Mouse (Mus musculus): Measurements from ENCODE around the gene A4galt.
A peak's percentile ranks its signal among the peaks of the same experiment; 100 is the strongest.

Gene A4galt

DNA sequence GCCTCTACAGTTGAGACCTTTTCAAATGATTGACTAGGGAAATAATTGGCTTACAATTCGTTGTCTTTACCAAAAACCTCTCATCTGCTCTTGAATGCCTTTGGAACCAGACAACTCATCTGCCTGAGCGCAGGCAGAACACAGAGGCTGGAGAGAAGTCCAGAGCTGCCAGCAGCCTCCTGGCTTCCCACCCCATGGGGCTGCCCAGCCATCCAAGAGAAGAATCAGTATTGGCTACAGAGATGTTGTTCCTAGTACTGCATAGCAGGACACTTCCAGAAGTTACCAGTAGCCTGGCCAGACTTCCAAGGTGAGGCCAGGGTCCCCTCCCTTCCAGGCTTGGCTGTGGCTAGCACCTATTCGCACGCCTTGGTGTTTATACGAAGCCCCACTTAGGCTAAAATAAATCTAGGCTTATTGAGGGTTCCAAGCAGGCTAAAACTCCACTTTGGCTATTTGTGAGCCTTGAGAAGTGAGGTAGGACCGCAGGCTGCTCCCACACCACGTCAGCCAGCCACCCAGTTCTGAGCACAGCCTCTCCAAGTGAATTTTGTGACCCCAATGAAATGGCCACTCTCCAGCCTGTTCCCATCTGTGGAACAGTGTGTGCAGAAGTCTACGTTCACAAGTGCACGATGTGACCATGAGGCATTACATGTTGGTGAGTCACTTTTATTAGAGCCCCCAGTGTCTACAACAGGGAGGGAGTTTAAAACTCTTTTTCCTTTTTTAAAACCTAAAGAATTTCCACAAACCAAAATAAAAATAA lies 25.3 kb downstream of the A4galt start:
- DNase-seq (ENCODE audit: low spot score) = no peak

DNA sequence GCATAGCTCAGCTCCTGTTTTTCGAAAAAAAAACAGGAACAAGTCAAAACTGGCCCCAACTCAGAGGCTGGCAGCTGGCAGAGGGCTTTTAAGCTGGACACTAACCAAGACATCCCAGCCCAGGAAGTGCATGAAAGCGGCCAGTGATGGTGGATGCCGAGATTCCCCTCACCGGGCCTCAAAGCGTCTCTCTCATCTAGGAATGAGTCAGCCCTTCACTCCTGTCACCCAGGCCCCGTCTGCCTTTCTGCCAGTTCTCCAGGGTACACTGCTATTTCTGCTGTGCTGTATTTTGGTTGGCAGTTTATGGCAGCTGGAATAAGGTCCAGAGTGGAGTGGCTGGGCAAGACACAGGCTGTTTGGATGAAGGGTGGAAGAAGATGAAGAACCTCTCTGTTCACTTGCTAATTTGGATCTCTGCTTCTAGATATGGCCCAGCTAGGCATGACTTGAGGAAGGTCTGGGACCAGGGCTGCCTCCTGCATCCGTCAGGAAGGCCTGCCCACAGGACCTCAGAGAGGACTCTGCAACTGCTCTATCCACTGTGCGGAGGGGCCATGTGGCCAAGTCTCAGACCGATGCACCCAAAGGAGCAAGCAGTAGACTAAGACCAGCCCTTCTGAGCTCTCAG lies 27.3 kb downstream of the A4galt start:
- no peak for DNase-seq (ENCODE audit: low spot score)

DNA sequence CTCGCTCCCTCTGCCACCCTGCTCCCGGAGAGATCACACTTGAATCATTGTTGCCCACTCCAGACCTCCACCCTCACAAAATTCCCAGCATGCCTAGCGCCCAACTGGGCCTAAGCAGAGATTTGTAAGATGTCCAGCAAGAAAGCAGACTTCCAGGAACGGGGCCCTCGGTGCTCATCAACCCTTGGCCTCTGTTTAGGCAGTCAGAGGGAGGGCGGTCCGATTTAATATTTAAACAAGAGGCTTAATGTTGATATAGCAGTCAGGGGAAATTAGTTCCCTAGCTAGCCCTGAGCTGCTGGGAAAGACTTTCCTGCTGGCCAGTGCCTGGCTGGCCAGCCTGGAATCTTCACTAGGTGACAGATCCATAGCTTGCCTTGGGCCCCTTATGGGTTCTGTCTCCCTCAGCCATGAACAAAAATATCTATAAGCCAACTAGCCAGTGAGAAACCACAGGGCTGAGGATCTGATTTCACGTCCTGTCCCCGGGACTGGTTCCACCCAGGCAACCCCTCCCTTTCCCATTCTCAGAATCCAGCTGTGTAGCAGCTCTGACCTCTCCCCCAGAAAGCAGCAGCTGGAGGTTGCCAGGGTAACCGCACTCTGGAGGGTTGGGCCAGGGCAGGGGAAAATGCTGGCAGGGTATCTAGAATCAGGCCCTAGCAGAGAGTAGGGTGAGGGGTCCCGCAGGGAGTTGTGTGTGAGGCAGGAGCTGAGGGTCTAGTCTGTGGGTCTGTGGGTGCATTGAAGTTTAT lies 28.2 kb downstream of the A4galt start:
- DNase-seq (ENCODE audit: low spot score) = peak; percentile 83

DNA sequence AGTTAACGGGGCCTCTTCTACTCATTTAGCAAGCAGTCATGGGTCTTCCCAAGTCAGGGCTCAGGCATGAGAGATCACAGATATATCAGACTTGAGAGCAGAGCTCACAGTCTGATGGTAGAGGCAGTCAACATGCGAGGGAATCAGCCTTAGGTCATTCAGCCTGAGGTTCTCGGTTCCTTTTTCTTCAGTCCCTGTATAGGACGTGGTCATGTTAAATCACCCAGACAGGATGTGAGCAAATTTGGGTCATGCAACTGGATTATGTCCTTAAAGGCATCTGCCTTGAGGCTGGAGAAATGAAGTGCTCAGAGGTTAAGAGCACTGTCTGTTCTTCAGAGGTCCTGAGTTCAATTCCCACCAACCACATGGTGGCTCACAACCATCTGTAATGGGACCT lies 29.9 kb downstream of the A4galt start:
- DNase-seq (ENCODE audit: low spot score) = no peak

DNA sequence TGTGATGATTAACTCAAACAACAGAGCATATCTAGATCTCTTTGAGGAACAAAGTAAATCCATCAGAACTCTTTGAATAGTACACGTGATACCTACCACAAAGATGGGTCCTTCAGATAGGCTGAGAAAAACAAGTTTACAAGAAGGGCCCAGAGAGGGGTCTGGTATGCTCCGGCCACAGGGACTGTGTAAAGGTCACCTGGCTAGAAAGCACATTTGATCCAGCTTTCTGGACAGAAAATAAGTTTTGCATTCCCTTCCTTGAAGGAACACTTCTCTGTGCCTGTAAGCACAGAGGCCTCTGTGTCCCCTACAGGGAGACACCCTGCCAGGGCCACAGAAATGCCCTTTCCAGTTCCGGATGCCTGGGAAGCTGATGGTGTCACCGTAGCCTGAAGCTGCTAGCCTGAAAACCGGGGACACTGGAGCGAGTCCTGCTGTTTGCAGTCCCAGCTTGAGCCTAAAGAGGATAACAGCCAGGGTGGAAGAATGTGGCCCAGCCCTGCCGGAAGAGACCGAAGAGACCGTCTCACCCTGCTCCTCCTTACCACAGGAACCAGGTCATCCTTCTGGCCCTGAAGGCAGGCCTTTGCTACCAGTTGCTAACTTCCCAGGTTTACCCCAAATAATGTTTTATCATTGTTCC lies 31.1 kb downstream of the A4galt start:
- no peak for DNase-seq (ENCODE audit: low spot score)

DNA sequence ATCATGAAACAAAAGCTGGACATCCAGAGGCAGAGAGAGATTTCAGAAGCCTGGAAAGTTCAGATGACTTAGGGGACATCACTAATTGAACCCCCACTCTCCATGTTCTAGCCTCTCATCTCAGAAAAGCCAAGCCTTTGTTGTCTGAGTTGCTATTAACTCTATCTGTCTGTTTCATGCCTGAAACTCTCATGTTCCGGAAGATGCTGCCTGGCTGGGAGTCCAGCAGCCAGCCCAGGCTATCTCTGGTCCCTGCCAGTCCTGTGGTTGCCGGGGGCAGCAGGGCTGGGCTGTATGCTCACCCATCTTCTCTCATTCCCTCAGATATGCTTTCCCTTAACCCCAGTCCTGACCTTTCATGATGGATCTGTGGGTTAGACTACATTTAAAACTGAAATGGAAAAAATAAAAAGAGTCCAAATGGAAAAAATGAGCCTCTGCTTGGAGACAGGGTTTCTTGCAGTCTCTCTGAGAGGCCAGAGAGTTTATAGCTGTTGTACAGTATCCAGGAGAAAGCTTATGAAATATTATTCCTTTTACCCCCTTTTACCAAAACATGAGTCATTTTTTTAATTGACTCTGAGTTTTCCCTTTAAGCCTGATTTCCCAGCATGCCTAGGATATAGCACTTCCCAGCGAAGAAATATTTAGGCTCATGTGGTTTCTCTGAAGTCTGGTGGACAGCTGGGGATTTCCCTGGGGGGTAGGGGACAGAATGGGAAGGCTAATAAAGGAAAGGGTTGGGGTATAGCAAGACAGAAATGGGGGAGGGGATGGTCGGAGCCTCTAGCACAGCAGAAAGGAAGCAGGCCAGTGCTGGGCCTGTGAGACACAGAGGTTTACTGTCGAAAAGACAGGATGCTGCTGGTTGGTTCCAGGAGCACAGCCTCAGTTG lies 36.0 kb downstream of the A4galt start:
- peak; percentile 71 for DNase-seq (ENCODE audit: low spot score)

DNA sequence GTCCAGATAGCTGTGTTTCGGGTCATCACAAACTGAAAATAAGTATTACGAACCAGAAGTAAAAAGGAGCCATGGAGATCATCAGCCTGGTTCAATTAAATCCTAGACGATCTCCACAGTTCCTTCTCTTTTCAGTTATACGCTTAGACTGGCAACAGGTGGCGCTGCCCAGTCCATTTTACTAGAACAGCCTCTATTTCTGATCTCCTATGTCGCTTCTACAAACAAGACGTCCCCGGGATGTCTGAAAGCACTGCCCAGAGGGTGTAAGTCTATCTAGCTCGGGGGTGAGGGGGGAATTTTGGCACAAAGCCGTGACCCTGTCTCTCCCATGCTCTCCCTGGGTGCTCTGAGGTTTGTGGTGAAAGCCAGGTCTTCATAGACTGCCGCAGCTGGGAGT lies 41.3 kb downstream of the A4galt start:
- DNase-seq (ENCODE audit: low spot score) = peak; percentile 81

DNA sequence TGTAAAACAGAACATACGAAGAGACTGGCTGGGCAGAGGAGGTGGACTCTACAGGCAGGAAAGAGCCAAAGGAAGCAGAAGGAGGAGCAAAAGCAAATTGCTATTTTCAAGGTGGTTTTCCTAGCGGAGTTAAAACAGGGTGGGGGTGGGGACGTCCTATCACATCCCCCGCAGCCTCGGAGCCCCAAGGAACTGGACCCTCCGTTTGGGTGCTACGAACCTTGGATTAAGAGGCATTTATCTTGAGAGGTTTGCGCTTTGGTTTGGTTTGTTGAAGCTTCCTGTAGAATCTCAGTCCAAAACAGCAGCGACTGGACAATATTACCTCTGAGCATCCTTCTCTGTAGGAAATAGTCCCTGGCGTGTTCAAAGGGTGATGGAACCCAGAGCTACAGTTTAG lies 41.9 kb downstream of the A4galt start:
- DNase-seq (ENCODE audit: low spot score) = no peak

DNA sequence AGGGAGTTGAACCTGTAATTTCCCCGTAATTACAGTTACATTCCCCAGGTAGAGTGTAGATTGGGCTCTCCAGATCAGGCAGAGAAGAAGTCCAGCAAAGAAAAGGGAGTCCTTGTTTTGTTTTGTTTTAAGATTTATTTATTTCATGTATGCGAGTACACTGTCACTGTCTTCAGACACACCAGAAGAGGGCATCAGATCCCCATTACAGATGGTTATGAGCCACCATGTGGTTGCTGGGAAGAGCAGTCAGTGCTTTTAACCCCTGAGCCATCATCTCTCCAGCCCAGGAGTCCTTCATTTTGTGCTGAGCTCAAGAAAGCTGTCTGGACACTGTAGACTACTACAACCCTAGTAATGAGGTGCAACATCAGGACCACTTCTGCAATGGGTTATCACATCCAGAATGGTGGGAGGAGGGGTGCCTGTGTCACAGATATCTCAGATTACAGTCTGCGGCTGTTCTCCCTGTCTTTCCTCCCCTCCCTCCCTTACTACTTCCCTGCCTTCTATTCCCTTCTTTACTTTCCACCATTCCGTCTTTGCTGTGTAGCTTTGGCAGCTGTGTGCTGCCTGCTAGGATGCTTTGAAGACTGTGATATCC lies 42.4 kb downstream of the A4galt start:
- peak; percentile 49 for DNase-seq (ENCODE audit: low spot score)

DNA sequence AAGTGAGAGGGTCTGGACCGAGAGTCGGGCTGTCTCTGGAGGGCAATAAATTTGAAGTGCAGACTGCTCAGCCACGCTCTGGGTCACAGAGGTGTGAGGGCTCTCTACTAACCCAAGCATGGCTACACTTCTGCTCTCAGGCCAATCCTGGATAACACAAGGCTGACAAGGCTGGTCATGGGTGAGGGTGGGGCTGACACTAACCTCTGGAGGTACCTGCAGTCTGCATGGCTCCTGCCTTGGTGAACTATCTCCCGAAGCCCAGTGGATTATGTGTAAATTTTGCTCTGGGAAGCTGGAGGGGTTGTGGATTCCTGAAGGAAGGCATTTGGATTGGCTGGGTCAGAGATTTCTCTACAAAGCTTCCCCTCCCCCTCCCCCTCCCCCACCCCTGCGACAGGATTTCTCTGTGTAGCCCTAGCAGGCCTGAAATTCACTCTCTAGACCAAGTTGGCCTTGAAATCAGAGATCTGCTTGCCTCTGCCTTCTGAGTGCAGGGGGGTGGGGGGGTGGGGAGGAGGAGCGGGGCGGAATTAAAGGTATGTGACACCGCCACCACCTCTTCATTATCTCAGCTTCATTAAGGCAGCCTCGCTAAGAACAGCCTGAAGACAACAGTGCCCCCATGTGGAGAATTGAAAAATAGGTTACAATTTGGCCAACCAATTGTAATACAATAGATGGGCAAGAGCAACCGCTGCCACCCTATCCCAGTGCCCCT lies 46.7 kb downstream of the A4galt start:
- DNase-seq (ENCODE audit: low spot score) = peak; percentile 83

DNA sequence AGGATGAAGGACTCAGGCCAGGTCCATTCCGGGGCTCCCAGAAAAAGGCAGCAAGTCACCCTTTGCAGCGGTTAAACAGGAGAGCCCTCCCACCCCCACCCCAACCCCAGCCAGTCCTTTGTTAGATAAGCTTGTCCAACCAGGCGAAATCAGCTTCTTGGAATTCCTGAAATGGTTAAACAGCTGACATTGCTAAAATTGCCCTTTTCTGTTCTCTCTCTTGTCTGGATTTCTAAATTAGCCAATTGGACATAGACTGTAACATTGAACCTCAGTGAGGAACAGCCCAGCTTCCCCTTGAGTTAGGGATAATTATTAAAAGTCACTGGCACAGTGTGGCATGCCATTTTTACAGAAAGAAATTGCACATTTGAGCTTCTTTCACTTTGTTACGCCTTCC lies 49.2 kb downstream of the A4galt start:
- DNase-seq (ENCODE audit: low spot score) = no peak

DNA sequence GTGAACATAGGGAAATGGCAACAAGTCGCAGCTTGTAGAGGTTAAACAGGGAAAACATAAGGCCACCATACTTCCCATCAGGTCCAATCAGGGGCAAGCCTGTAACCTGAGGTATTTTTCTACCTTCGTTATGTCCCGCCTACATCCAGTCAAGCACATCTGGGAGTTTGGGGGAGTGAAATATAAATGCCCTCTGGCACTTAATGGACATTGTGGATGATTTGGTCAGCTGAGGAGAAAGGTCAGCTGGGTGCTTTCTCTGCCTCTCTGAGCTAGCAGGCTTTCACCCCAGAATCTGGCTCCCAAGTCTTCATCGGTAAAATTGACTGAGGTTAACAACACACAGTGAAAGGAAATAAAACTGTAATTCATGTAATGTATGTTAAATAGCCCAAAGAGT lies 58.2 kb downstream of the A4galt start:
- DNase-seq (ENCODE audit: low spot score) = no peak

DNA sequence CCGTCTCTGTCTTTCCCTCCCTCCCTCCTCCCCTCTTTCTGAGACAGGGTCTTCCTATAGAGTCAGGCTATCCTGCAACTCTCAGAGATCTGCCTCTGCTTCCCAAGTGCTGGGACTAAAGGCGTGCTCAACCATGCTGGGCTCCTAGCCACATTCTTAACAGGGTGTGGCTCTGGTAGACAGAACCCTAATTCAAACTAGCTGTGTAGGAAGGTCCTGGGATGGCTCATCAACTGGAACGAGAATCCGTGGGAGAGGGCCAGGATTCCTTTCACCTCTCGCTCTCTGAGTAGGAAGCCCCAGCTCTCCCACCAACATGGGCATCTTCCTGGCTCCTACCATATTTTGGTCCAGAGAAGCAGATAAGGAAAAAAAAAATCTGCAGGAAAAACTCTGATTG lies 69.2 kb downstream of the A4galt start:
- DNase-seq (ENCODE audit: low spot score) = no peak

DNA sequence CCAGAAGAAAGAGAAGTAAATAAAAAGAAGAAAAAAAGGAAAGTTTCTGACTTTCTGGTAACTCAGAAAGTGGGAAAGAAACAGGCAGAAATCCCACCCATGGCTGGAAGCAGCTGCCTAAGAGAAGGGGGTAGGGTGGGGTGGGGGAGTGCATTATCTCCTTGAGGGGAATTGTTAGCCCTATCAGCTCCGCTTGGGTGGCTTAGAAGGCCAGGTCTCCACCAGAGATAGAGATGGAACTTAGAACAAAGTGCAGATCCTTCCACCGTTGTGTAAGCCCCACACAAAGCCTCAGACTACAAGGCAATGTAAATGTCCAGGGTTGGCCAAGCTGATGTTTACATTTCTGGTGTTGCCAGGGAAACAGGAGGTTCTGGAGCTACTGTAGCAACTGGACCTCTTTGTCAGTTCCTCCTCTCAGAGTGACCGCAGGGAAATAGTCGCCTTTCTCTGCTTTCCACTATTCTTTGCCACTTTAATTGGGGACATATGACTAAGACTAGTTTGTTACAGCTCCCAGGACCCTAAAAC lies 69.7 kb downstream of the A4galt start:
- DNase-seq (ENCODE audit: low spot score) = no peak

DNA sequence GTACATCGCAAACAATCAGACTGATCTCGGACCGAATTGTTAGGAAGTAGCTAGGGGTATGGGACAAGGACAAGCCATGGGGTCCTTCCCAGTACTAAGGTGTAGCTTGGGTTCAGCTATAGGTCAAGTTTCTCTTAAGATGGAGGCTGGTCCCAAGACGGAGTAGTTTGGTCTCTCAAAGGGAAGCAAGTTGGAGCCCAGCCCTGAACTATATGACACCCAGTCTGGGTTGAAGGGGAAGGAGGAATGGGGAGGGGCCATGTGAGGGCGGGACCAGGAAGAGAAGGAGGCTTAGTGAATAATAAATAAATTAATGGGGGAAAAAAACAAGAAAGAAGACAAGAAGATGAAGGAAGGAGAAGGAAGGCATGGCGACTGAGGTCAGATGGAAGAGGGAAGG lies 71.6 kb downstream of the A4galt start:
- DNase-seq (ENCODE audit: low spot score) = no peak

Measured in embryo, embryonic 10.5 days (tissue).